Mouse (Mus musculus) lung, embryonic 15.5 days (tissue): ENCODE measurements around the gene Gm11634. TPM values are rescaled to one million over a fixed set of nuclear protein-coding genes. Genes with fewer than 3 reads are reported as not detected.

Source experiments
- ATAC-seq: fragments of 200-750 bp; cut with Nextera tagmentation; 2 replicates; pipeline ENCODE4 v1.8.0; 2017; ENCODE audit warnings: moderate number of reproducible peaks, borderline replicate concordance; ENCODE audit not compliant: low FRiP score, low TSS enrichment; ENCODE audit errors: extremely low read depth
- H3K27ac ChIP-seq: fragments of 300-500 bp; sonication (generic); 2 replicates; pipeline ENCODE4 v1.5.1; 2015; ENCODE audit warnings: moderate library complexity, mild to moderate bottlenecking, inconsistent platforms
- H3K27me3 ChIP-seq: fragments of 300-500 bp; sonication (generic); 2 replicates; pipeline ENCODE4 v1.6.1; 2015; ENCODE audit warnings: inconsistent platforms
- H3K36me3 ChIP-seq: fragments of 300-500 bp; sonication (generic); 2 replicates; pipeline ENCODE4 v1.6.1; 2015; ENCODE audit warnings: inconsistent platforms
- H3K4me1 ChIP-seq: fragments of 300-500 bp; sonication (generic); 2 replicates; pipeline ENCODE4 v1.6.1; 2015; ENCODE audit warnings: inconsistent platforms
- H3K4me2 ChIP-seq: fragments of 300-500 bp; sonication (generic); 2 replicates; pipeline ENCODE4 v1.6.1; 2015; ENCODE audit warnings: inconsistent platforms, mild to moderate bottlenecking, moderate library complexity
- H3K4me3 ChIP-seq: fragments of 300-500 bp; sonication (generic); 2 replicates; pipeline ENCODE4 v1.5.1; 2015; ENCODE audit warnings: mild to moderate bottlenecking, inconsistent platforms
- H3K9ac ChIP-seq: fragments of 300-500 bp; sonication (generic); 2 replicates; pipeline ENCODE4 v1.6.1; 2015; ENCODE audit warnings: inconsistent platforms
- H3K9me3 ChIP-seq: fragments of 300-500 bp; sonication (generic); 2 replicates; pipeline ENCODE4 v1.6.1; 2016; ENCODE audit warnings: inconsistent platforms
- WGBS: fragments of 180-500 bp; shearing (Covaris S2); methylation state at CpG from one replicate; pipeline ENCODE4 v1.1.7; 2015; 5-methylcytosine and 5-hydroxymethylcytosine counted together
- polyA plus RNA-seq: library from polyadenylated mRNA; unstranded; fragments of >200 nt; fragmentation: Nextera tagmentation; extraction: Ambion mirVana; gene quantifications from 2 replicates; pipeline ENCODE4 v1.2.1, GENCODE M21; 2015

The Gm11634 gene
- polyA plus RNA-seq, 1 experiment from 2014 or later = not detected

- H3K4me1 ChIP-seq = peaks cover 6% of the 10 kb centered on the region; the same call in 1 of the 2 replicates
- no peak overlapping the region for H3K4me3 ChIP-seq
- H3K9ac ChIP-seq = no peak overlapping the region
- H3K27me3 ChIP-seq = no peaks in the 10 kb centered on the region
- no peak overlapping the region for H3K27ac ChIP-seq
- H3K36me3 ChIP-seq = peaks cover 20% of the 10 kb centered on the region
- WGBS = 86% methylated on average over 2 of the region's 2 CpGs
- no peaks in the 10 kb centered on the region for H3K9me3 ChIP-seq
- ATAC-seq = no peak
- no peak overlapping the region for H3K4me2 ChIP-seq
Measured at GRCm38 (mm10) chr11:101583205-101583604, 15.9 kb downstream of the Gm11634 start.

- Histone ChIP-seq H3K9ac (peak within 1 kb of the TSS; percentile 55), H3K4me2 (peak within 1 kb of the TSS; percentile 64), H3K9me3 (no peaks in the 10 kb centered on the region), H3K4me1 (peaks cover 6% of the 10 kb centered on the region; the same call in 1 of the 2 replicates), H3K27ac (no peak within 1 kb of the TSS; the same call in 1 of the 2 replicates), H3K27me3 (no peaks in the 10 kb centered on the region), H3K36me3 (peaks cover 28% of the 10 kb centered on the region), H3K4me3 (peak within 1 kb of the TSS; percentile 53)
- peak; percentile 83; the same call in 1 of the 2 replicates for ATAC-seq
- 18% methylated on average over 30 of the region's 31 CpGs for WGBS
Measured at GRCm38 (mm10) chr11:101582054-101583035, 16.7 kb downstream of the Gm11634 start, which contains the start of gene Tmem106a. Gene Tmem106a, plus strand, starts transcription at chr11:101582242.

GRCm38 (mm10) chr11:101581081-101581764 is 17.8 kb downstream of the Gm11634 start:
- H3K27me3 ChIP-seq = no peaks in the 10 kb centered on the region
- H3K27ac ChIP-seq = no peak overlapping the region
- peaks cover 39% of the 10 kb centered on the region for H3K36me3 ChIP-seq
- no peak for ATAC-seq
- no peaks in the 10 kb centered on the region for H3K9me3 ChIP-seq
- no peak overlapping the region for H3K9ac ChIP-seq
- peaks cover 6% of the 10 kb centered on the region; the same call in 1 of the 2 replicates for H3K4me1 ChIP-seq
- 61% methylated on average over 6 of the region's 6 CpGs for WGBS
- no peak overlapping the region for H3K4me2 ChIP-seq
- H3K4me3 ChIP-seq = no peak overlapping the region

GRCm38 (mm10) chr11:101576116-101576515 is 22.9 kb downstream of the Gm11634 start:
- H3K27me3 ChIP-seq = no peaks in the 10 kb centered on the region
- no peaks in the 10 kb centered on the region for H3K4me1 ChIP-seq
- 72% methylated on average over 6 of the region's 6 CpGs for WGBS
- H3K36me3 ChIP-seq = peaks cover 89% of the 10 kb centered on the region
- no peak for ATAC-seq
- H3K27ac ChIP-seq = no peak overlapping the region
- no peak overlapping the region for H3K9ac ChIP-seq
- no peak overlapping the region for H3K4me3 ChIP-seq
- H3K9me3 ChIP-seq = no peaks in the 10 kb centered on the region
- no peak overlapping the region for H3K4me2 ChIP-seq

- no peak overlapping the region for H3K27ac ChIP-seq
- no peaks in the 10 kb centered on the region for H3K9me3 ChIP-seq
- no peak for ATAC-seq
- no peak overlapping the region for H3K4me2 ChIP-seq
- H3K36me3 ChIP-seq = peaks cover 86% of the 10 kb centered on the region
- no peak overlapping the region for H3K4me3 ChIP-seq
- H3K9ac ChIP-seq = no peak overlapping the region
- WGBS = 77% methylated on average over 3 of the region's 3 CpGs
- H3K4me1 ChIP-seq = no peaks in the 10 kb centered on the region
- no peaks in the 10 kb centered on the region for H3K27me3 ChIP-seq
Measured at GRCm38 (mm10) chr11:101568421-101568820, 30.6 kb downstream of the Gm11634 start.

GRCm38 (mm10) chr11:101562391-101562790 is 36.7 kb downstream of the Gm11634 start:
- Histone ChIP-seq H3K36me3 (peaks cover 69% of the 10 kb centered on the region), H3K4me3 (no peak overlapping the region), H3K4me1 (no peaks in the 10 kb centered on the region), H3K27ac (no peak overlapping the region), H3K9me3 (no peaks in the 10 kb centered on the region), H3K9ac (no peak overlapping the region), H3K4me2 (no peak overlapping the region), H3K27me3 (no peaks in the 10 kb centered on the region)
- WGBS = 40% methylated on average over 5 of the region's 5 CpGs
- ATAC-seq = no peak

GRCm38 (mm10) chr11:101556954-101557353 is 42.1 kb downstream of the Gm11634 start:
- no peak overlapping the region for H3K27ac ChIP-seq
- no peak overlapping the region for H3K4me3 ChIP-seq
- ATAC-seq = no peak
- no peaks in the 10 kb centered on the region for H3K27me3 ChIP-seq
- no peak overlapping the region for H3K4me2 ChIP-seq
- H3K9ac ChIP-seq = no peak overlapping the region
- no peaks in the 10 kb centered on the region for H3K9me3 ChIP-seq
- 61% methylated on average over 2 of the region's 2 CpGs for WGBS
- H3K4me1 ChIP-seq = peaks cover 11% of the 10 kb centered on the region
- H3K36me3 ChIP-seq = peaks cover 54% of the 10 kb centered on the region

GRCm38 (mm10) chr11:101556541-101556940 is 42.5 kb downstream of the Gm11634 start:
- Histone ChIP-seq H3K4me3 (no peak overlapping the region), H3K4me2 (no peak overlapping the region), H3K27me3 (no peaks in the 10 kb centered on the region), H3K9ac (no peak overlapping the region), H3K36me3 (peaks cover 52% of the 10 kb centered on the region), H3K4me1 (peaks cover 11% of the 10 kb centered on the region), H3K9me3 (no peaks in the 10 kb centered on the region), H3K27ac (no peak overlapping the region)
- WGBS = 88% methylated on average over 7 of the region's 7 CpGs
- no peak for ATAC-seq

- 13% methylated on average over 8 of the region's 8 CpGs for WGBS
Measured at GRCm38 (mm10) chr11:101553354-101553930, 45.6 kb downstream of the Gm11634 start.

GRCm38 (mm10) chr11:101552476-101553300 is 46.4 kb downstream of the Gm11634 start:
- WGBS = under 1% methylated on average over 37 of the region's 37 CpGs
- ATAC-seq = peak; percentile 98
- no peaks in the 10 kb centered on the region for H3K27me3 ChIP-seq

More at GRCm38 (mm10) chr11:101553354-101553930, 45.6 kb downstream of the Gm11634 start:
- peaks cover 23% of the 10 kb centered on the region; the same call in 1 of the 2 replicates for H3K36me3 ChIP-seq
- H3K27ac ChIP-seq = peak overlapping the region; percentile 94
- ATAC-seq = no peak
- peak overlapping the region; percentile 63 for H3K4me2 ChIP-seq
- no peaks in the 10 kb centered on the region for H3K27me3 ChIP-seq
- H3K4me3 ChIP-seq = peak overlapping the region; percentile 84
- H3K4me1 ChIP-seq = peaks cover 25% of the 10 kb centered on the region
- H3K9ac ChIP-seq = peak overlapping the region; percentile 79
- no peaks in the 10 kb centered on the region for H3K9me3 ChIP-seq

More at GRCm38 (mm10) chr11:101552476-101553300, 46.4 kb downstream of the Gm11634 start:
- peak overlapping the region; percentile 79 for H3K9ac ChIP-seq
- peak overlapping the region; percentile 94 for H3K27ac ChIP-seq
- H3K4me2 ChIP-seq = peak overlapping the region; percentile 63
- peak overlapping the region; percentile 84 for H3K4me3 ChIP-seq
- no peaks in the 10 kb centered on the region for H3K9me3 ChIP-seq
- H3K36me3 ChIP-seq = peaks cover 24% of the 10 kb centered on the region; the same call in 1 of the 2 replicates
- H3K4me1 ChIP-seq = peaks cover 25% of the 10 kb centered on the region
